Mouse (Mus musculus): ENCODE measurements around the gene Limk2.

- TF ChIP-seq CTCF (IDR thresholded peaks at IDR 0.05; ENCODE audit: low read depth) (no peak), EP300 (IDR thresholded peaks at IDR 0.05; ENCODE audit: low read depth) (no peak)
These were observed 43.8 kb upstream of the Limk2 start for GRCm38 (mm10) chr11:3452769-3453168.

Data from heart, postnatal 0 days (tissue).